In the genomic region with DNA sequence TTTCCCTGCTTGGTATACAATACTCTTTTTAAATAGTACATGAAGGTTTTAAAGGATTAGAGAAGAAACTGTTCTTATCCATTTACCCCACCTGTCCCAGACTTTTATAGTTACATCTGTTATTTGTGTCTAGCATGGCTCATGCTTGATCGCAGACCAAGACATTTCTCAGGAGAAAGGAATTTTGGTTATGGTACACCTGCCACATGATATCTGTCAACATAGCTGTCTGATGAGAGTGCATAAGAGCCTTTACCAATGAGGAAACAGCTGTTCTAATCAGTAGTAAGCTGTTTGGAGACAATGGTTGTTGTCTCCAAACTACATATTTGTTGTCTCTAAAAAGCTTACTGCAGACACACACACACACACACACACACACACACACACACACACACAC, we compare ENCODE assay signal across 26 mouse cellular contexts.
DNase-seq lines count a peak whose midpoint lies in the region; ATAC-seq and TF ChIP-seq lines count a peak whose summit lies in the region.
"Had no signal": no experiment of that assay in that cellular context is flagged by ENCODE, and none has a peak within 500 bp of the region (broad histone marks: within the 10 kb centered on the region; RNA-seq: fewer than 3 reads in every experiment).

No protein-coding gene starts in this region.

- H3K4me1 ChIP-seq in embryonic facial prominence, embryonic 15.5 days = no peaks in the 10 kb centered on the region
- no peaks in the 10 kb centered on the region for H3K4me1 ChIP-seq in limb, embryonic 14.5 days (ENCODE audit: control insufficient read depth, insufficient read depth, low read length)
- no peaks in the 10 kb centered on the region for H3K4me1 ChIP-seq in kidney, embryonic 16.5 days (ENCODE audit: insufficient read depth, low read length)
- H3K4me1 ChIP-seq: embryonic facial prominence, embryonic 13.5 days; heart, embryonic 10.5 days; heart, embryonic 13.5 days had no signal

- 60% methylated on average over 1 of the region's 1 CpGs for WGBS in embryonic facial prominence, embryonic 15.5 days
- WGBS in limb, embryonic 14.5 days = 73% methylated on average over 1 of the region's 1 CpGs
- WGBS in kidney, embryonic 16.5 days = 82% methylated on average over 1 of the region's 1 CpGs

- intact Hi-C loops in gastrocnemius, adult 2 months (cut with DNase I) = no loop called here

- TF ChIP-seq CTCF in gastrocnemius, adult 2 months (IDR thresholded peaks at IDR 0.05) = no peak

- no peaks in the 10 kb centered on the region for H3K9me3 ChIP-seq in embryonic facial prominence, embryonic 15.5 days (replicated peaks)
- no peaks in the 10 kb centered on the region; the same call in 1 of the 2 replicates for H3K9me3 ChIP-seq in limb, embryonic 14.5 days (ENCODE audit: control insufficient read depth, low read length)
- H3K9me3 ChIP-seq in kidney, embryonic 16.5 days (ENCODE audit: low read length) = no peaks in the 10 kb centered on the region
- H3K9me3 ChIP-seq: embryonic facial prominence, embryonic 13.5 days; forebrain, embryonic 12.5 days; forebrain, embryonic 15.5 days; heart, embryonic 10.5 days had no signal

- H3K9ac ChIP-seq in embryonic facial prominence, embryonic 15.5 days = no peak overlapping the region
- no peak overlapping the region for H3K9ac ChIP-seq in limb, embryonic 14.5 days (ENCODE audit: low read depth, low read length, severe bottlenecking)
- H3K9ac ChIP-seq in kidney, embryonic 16.5 days (replicated peaks; ENCODE audit: low read length) = no peak overlapping the region
- H3K9ac ChIP-seq: embryonic facial prominence, embryonic 13.5 days; forebrain, embryonic 12.5 days; forebrain, embryonic 15.5 days; heart, embryonic 13.5 days; hindbrain, embryonic 14.5 days had no signal

- ATAC-seq in embryonic facial prominence, embryonic 15.5 days (ENCODE audit: insufficient number of reproducible peaks, low FRiP score, low TSS enrichment, low read depth) = peak; percentile 47; the same call in 1 of the 2 replicates
- ATAC-seq in limb, embryonic 14.5 days (ENCODE audit: low FRiP score, low read depth) = peak; percentile 85
- ATAC-seq in kidney, embryonic 16.5 days (ENCODE audit: low FRiP score, low TSS enrichment) = no peak
- ATAC-seq: forebrain, embryonic 15.5 days; hindbrain, postnatal 0 days; intestine, postnatal 0 days; Patski had no signal

- H3K36me3 ChIP-seq in embryonic facial prominence, embryonic 15.5 days = no peaks in the 10 kb centered on the region
- H3K36me3 ChIP-seq in limb, embryonic 14.5 days (ENCODE audit: control insufficient read depth, insufficient read depth, low read length) = no peaks in the 10 kb centered on the region
- no peaks in the 10 kb centered on the region for H3K36me3 ChIP-seq in kidney, embryonic 16.5 days (ENCODE audit: insufficient read depth, low read length)
- H3K36me3 ChIP-seq: embryonic facial prominence, embryonic 13.5 days; forebrain, embryonic 12.5 days; forebrain, embryonic 15.5 days; heart, embryonic 10.5 days; heart, embryonic 13.5 days had no signal

- DNase-seq in gastrocnemius, adult 2 months = no peak
- DNase-seq in gastrocnemius, postnatal 25 days = no peak
- peak; percentile 64 for DNase-seq in limb, embryonic 14.5 days (ENCODE audit: low spot score)
- DNase-seq in skeletal muscle tissue, adult 2 months (ENCODE audit: low read depth, low spot score) = peak; percentile 13
- DNase-seq in urinary bladder, postnatal 4 days (ENCODE audit: low spot score in 2 of 2) = no peak
- DNase-seq: adrenal gland, postnatal 10 days; adrenal gland, postnatal 36 days; cerebellum, adult 18-20 months; cerebellum, adult 9-10 months; cerebellum, postnatal 14 days; gastrocnemius, postnatal 14 days; heart, adult 2 months; heart, postnatal 14 days; heart, postnatal 4 days had no signal

- 0 out of 2 replicates have a peak overlapping the region, but pooled peaks have one; percentile 16 for H3K27ac ChIP-seq in gastrocnemius, adult 2 months
- H3K27ac ChIP-seq in embryonic facial prominence, embryonic 15.5 days (replicated peaks) = no peak overlapping the region
- no peak overlapping the region for H3K27ac ChIP-seq in limb, embryonic 14.5 days (replicated peaks; ENCODE audit: low read depth, low read length)
- no peak overlapping the region for H3K27ac ChIP-seq in kidney, embryonic 16.5 days (ENCODE audit: low read length)
- H3K27ac ChIP-seq: embryonic facial prominence, embryonic 13.5 days; forebrain, embryonic 12.5 days; forebrain, embryonic 15.5 days; heart, adult 2 months; heart, embryonic 10.5 days; heart, embryonic 13.5 days; hindbrain, embryonic 14.5 days; hindbrain, postnatal 0 days had no signal

- H3K4me3 ChIP-seq in gastrocnemius, adult 2 months = no peak overlapping the region
- no peak overlapping the region for H3K4me3 ChIP-seq in embryonic facial prominence, embryonic 15.5 days (replicated peaks)
- no peak overlapping the region for H3K4me3 ChIP-seq in limb, embryonic 14.5 days (replicated peaks; ENCODE audit: low read length)
- no peak overlapping the region for H3K4me3 ChIP-seq in kidney, embryonic 16.5 days (ENCODE audit: low read length)
- H3K4me3 ChIP-seq: embryonic facial prominence, embryonic 13.5 days; erythroblast, embryonic 14.5 days; forebrain, embryonic 12.5 days; forebrain, embryonic 15.5 days; heart, adult 2 months; heart, embryonic 10.5 days; heart, embryonic 13.5 days had no signal

- no peak overlapping the region for H3K4me2 ChIP-seq in embryonic facial prominence, embryonic 15.5 days (replicated peaks)
- no peak overlapping the region for H3K4me2 ChIP-seq in limb, embryonic 14.5 days (replicated peaks; ENCODE audit: low read depth, low read length, severe bottlenecking)
- no peak overlapping the region for H3K4me2 ChIP-seq in kidney, embryonic 16.5 days (replicated peaks; ENCODE audit: low read depth, low read length)
- H3K4me2 ChIP-seq: embryonic facial prominence, embryonic 13.5 days; forebrain, embryonic 12.5 days; forebrain, embryonic 15.5 days; heart, embryonic 13.5 days; hindbrain, embryonic 14.5 days had no signal

- H3K27me3 ChIP-seq in embryonic facial prominence, embryonic 15.5 days = no peaks in the 10 kb centered on the region
- H3K27me3 ChIP-seq in limb, embryonic 14.5 days (ENCODE audit: control insufficient read depth, insufficient read depth, low read length) = no peaks in the 10 kb centered on the region
- H3K27me3 ChIP-seq in kidney, embryonic 16.5 days (ENCODE audit: insufficient read depth, low read length) = no peaks in the 10 kb centered on the region
- H3K27me3 ChIP-seq: embryonic facial prominence, embryonic 13.5 days; forebrain, embryonic 12.5 days; forebrain, embryonic 15.5 days; heart, embryonic 13.5 days; Patski had no signal

- TF ChIP-seq POLR2A in limb, embryonic 14.5 days (IDR thresholded peaks at IDR 0.05; ENCODE audit: borderline replicate concordance, extremely low read depth, insufficient read depth, insufficient read length) = no peak

Comparison
In these comparisons a context has a peak if more than half of its experiments do, and no peak if none do; other contexts are left out.
1. DNase-seq: peak in limb, embryonic 14.5 days (single experiment) and skeletal muscle tissue, adult 2 months (single experiment); none in gastrocnemius, adult 2 months (single experiment), gastrocnemius, postnatal 25 days (single experiment) and urinary bladder, postnatal 4 days (0 of 2).